Mouse (Mus musculus): Measurements from ENCODE around the gene Atxn7l1.

The Atxn7l1 gene

GRCm38 (mm10) chr12:33182428-33183137 lies 35.1 kb downstream of the Atxn7l1 start:
- DNase-seq (ENCODE audit: low spot score in 2 of 2): no peak

GRCm38 (mm10) chr12:33183138-33183627 lies 35.7 kb downstream of the Atxn7l1 start:
- DNase-seq (ENCODE audit: low spot score in 2 of 2): no peak

GRCm38 (mm10) chr12:33184137-33184536 lies 36.6 kb downstream of the Atxn7l1 start:
- DNase-seq (ENCODE audit: low spot score in 2 of 2): no peak

GRCm38 (mm10) chr12:33185046-33185445 lies 37.6 kb downstream of the Atxn7l1 start:
- no peak for DNase-seq (ENCODE audit: low spot score in 2 of 2)

- DNase-seq (ENCODE audit: low spot score in 2 of 2): no peak
Observed at GRCm38 (mm10) chr12:33186331-33186730, 38.8 kb downstream of the Atxn7l1 start.

GRCm38 (mm10) chr12:33190133-33190532 lies 42.6 kb downstream of the Atxn7l1 start:
- DNase-seq (ENCODE audit: low spot score in 2 of 2): no peak

GRCm38 (mm10) chr12:33190633-33191032 lies 43.1 kb downstream of the Atxn7l1 start:
- DNase-seq (ENCODE audit: low spot score in 2 of 2): no peak

- no peak for DNase-seq (ENCODE audit: low spot score in 2 of 2)
Observed at GRCm38 (mm10) chr12:33193408-33193901, 46.0 kb downstream of the Atxn7l1 start.

GRCm38 (mm10) chr12:33195175-33195574 lies 47.7 kb downstream of the Atxn7l1 start:
- DNase-seq (ENCODE audit: low spot score in 2 of 2): no peak

GRCm38 (mm10) chr12:33197287-33197686 lies 49.8 kb downstream of the Atxn7l1 start:
- no peak for DNase-seq (ENCODE audit: low spot score in 2 of 2)

GRCm38 (mm10) chr12:33197746-33198145 lies 50.3 kb downstream of the Atxn7l1 start:
- no peak for DNase-seq (ENCODE audit: low spot score in 2 of 2)

- no peak for DNase-seq (ENCODE audit: low spot score in 2 of 2)
Observed at GRCm38 (mm10) chr12:33201068-33201467, 53.6 kb downstream of the Atxn7l1 start.

- no peak for DNase-seq (ENCODE audit: low spot score in 2 of 2)
Observed at GRCm38 (mm10) chr12:33201491-33202210, 54.2 kb downstream of the Atxn7l1 start.

GRCm38 (mm10) chr12:33205255-33205654 lies 57.8 kb downstream of the Atxn7l1 start:
- no peak for DNase-seq (ENCODE audit: low spot score in 2 of 2)

- DNase-seq (ENCODE audit: low spot score in 2 of 2): no peak
Observed at GRCm38 (mm10) chr12:33206300-33206699, 58.8 kb downstream of the Atxn7l1 start.

- no peak for DNase-seq (ENCODE audit: low spot score in 2 of 2)
Observed at GRCm38 (mm10) chr12:33210856-33211255, 63.4 kb downstream of the Atxn7l1 start.

GRCm38 (mm10) chr12:33218215-33218859 lies 70.8 kb downstream of the Atxn7l1 start:
- no peak for DNase-seq (ENCODE audit: low spot score in 2 of 2)

- no peak for DNase-seq (ENCODE audit: low spot score in 2 of 2)
Observed at GRCm38 (mm10) chr12:33219436-33219835, 71.9 kb downstream of the Atxn7l1 start.

- no peak for DNase-seq (ENCODE audit: low spot score in 2 of 2)
Observed at GRCm38 (mm10) chr12:33220081-33220480, 72.6 kb downstream of the Atxn7l1 start.

GRCm38 (mm10) chr12:33220509-33221051 lies 73.1 kb downstream of the Atxn7l1 start:
- no peak for DNase-seq (ENCODE audit: low spot score in 2 of 2)

GRCm38 (mm10) chr12:33222187-33222586 lies 74.7 kb downstream of the Atxn7l1 start:
- no peak for DNase-seq (ENCODE audit: low spot score in 2 of 2)

GRCm38 (mm10) chr12:33225117-33225541 lies 77.6 kb downstream of the Atxn7l1 start:
- DNase-seq (ENCODE audit: low spot score in 2 of 2): no peak

All from natural killer cell, adult 2 months (primary cell).